Mouse (Mus musculus) hindbrain, embryonic 14.5 days (tissue): ENCODE measurements at regions not wholly inside any gene's neighbourhood (a gene's known extent, or its start where the extent isn't known, plus 50 kb on each side); places are given as distances from the start of the nearest gene placed in this dataset.

Experiments used
- ATAC-seq: fragments of 200-750 bp; cut with Nextera tagmentation; 2 replicates; pipeline ENCODE4 v1.8.0; 2017; ENCODE audit warnings: moderate number of reproducible peaks, mild to moderate bottlenecking, moderate TSS enrichment, moderate library complexity; ENCODE audit not compliant: low FRiP score
- DNase-seq: peaks from one replicate; pipeline ENCODE4 v3.0.0-alpha.2; 2015; ENCODE audit warnings: low spot score
- H3K27ac ChIP-seq: fragments of 300-500 bp; sonication (generic); 2 replicates; pipeline ENCODE4 v1.5.1; 2014; ENCODE audit warnings: mild to moderate bottlenecking, moderate library complexity
- H3K27me3 ChIP-seq: fragments of 300-500 bp; sonication (generic); 2 replicates; pipeline ENCODE4 v1.6.1; 2014; ENCODE audit warnings: mild to moderate bottlenecking, low read length, mixed read lengths; ENCODE audit not compliant: control insufficient read depth, insufficient read depth
- H3K36me3 ChIP-seq: fragments of 300-500 bp; sonication (generic); replicated peaks from 2 replicates; pipeline ENCODE4 v1.6.1; 2014; ENCODE audit not compliant: control insufficient read depth, insufficient read depth
- H3K4me1 ChIP-seq: fragments of 300-500 bp; sonication (generic); replicated peaks from 2 replicates; pipeline ENCODE4 v1.6.1; 2014; ENCODE audit warnings: antibody characterized with exemption, low read length, mixed read lengths; ENCODE audit not compliant: control insufficient read depth, insufficient read depth
- H3K4me2 ChIP-seq: fragments of 300-500 bp; sonication (generic); replicated peaks from 2 replicates; pipeline ENCODE4 v1.6.1; 2014; ENCODE audit warnings: mild to moderate bottlenecking, moderate library complexity
- H3K4me3 ChIP-seq: fragments of 300-500 bp; sonication (generic); replicated peaks from 2 replicates; pipeline ENCODE4 v1.5.1; 2014; ENCODE audit warnings: mild to moderate bottlenecking, low read length
- H3K9ac ChIP-seq: fragments of 300-500 bp; sonication (generic); 2 replicates; pipeline ENCODE4 v1.6.1; 2014
- H3K9me3 ChIP-seq: fragments of 300-500 bp; sonication (generic); 2 replicates; pipeline ENCODE4 v1.6.1; 2016; ENCODE audit warnings: low read length; ENCODE audit not compliant: control insufficient read depth
- WGBS: fragments of 180-500 bp; shearing (Covaris S2); extraction: QIAGEN DNeasy Blood & Tissue Kit; methylation state at CpG from one replicate; pipeline ENCODE4 v1.1.7; 2014; 5-methylcytosine and 5-hydroxymethylcytosine counted together

DNA sequence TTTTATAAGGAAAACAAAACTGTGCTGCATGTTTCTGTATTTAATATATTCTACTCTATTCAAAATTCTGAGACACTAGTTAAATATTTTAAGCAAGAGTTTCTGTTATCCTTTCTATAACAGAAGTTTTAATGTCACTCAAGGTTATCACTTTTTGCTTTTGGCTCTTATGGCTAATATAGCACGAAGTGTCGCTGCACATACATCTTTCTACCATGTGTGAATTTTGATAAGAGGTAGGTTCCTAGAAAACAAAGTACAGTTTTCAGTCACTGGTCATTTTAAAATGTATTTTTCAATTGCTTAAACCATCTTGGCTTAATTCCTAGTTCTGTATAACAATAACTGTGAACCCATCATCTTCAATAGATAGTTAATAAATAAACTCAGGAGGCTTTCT, 129.1 kb upstream of the B430305J03Rik start:
- 98% methylated on average over 2 of the region's 2 CpGs for WGBS
- H3K9ac ChIP-seq = no peak overlapping the region
- no peak overlapping the region for H3K27ac ChIP-seq
- no peaks in the 10 kb centered on the region for H3K36me3 ChIP-seq
- no peaks in the 10 kb centered on the region for H3K27me3 ChIP-seq
- H3K4me1 ChIP-seq = no peaks in the 10 kb centered on the region
- DNase-seq (no peak), ATAC-seq (no peak)
- no peak overlapping the region for H3K4me2 ChIP-seq
- no peaks in the 10 kb centered on the region for H3K9me3 ChIP-seq
- no peak overlapping the region for H3K4me3 ChIP-seq

DNA sequence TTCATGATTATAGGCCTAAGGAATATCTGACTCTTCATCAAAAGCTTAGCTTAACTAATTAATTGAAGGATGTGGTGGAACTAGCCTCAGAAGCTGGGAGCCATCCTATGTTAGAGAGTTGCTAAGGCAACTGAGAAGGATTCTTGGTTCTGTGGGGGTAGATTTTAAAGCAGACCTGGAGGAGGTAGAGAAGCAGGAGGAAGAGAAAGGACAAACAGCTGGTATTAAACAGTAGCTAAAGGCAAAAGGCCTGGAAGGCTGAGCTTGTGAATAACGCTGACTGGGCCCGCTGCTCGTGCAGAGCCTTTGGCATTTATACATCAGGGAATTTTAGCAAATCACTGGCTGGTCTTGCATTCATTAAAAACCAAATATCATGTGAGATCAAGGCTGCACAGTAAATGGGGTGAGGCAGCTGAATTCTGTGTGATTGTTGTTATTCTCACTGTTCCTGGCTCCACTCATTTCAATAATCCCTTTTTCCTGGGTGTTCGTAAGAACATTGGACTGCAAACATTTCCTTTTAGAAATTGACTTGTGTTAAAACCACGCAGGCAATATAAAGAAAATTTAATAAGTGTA, 121.1 kb upstream of the B430305J03Rik start:
- Histone ChIP-seq H3K9ac (no peak overlapping the region), H3K4me3 (no peak overlapping the region), H3K4me1 (0 out of 2 replicates have a peak, but pooled peaks cover 5% of the 10 kb centered on the region), H3K27me3 (no peaks in the 10 kb centered on the region), H3K27ac (no peak overlapping the region), H3K9me3 (no peaks in the 10 kb centered on the region), H3K36me3 (no peaks in the 10 kb centered on the region), H3K4me2 (no peak overlapping the region)
- no peak for DNase-seq
- WGBS = 56% methylated on average over 5 of the region's 5 CpGs
- ATAC-seq = no peak

DNA sequence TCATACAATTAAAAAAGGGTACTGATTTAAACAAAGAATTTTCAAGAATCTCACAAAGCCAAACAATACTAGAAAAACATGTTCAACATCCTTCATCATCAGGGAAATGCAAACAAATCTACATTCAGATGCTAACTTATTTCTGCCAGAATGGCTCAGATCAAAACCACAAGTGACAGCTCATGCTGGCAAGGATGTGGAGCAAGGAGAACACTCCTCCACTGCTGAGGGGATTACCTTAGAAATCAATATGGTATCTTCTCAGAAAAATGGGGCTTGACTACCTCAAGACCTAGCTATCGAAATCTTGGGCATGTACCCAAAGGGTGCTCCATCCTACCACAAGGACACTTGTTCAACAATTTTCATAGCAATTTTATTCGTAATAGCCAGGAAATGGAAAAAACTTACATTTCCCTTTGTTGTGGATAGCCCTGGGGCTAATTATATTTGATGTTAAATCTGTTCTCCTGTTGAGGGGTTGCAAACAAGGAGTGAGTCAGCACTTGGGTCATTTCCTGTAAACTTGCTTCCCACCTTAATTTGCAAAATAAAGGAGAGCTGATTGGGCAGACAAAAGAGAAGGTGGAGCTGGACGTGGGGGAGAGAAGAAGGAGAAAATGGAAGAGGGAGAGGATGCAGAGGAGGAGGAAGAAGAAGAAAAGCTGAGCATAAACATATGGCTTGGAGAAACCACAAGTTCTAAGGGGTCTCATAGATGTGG, 113.3 kb upstream of the B430305J03Rik start:
- no peak for DNase-seq
- Histone ChIP-seq H3K27me3 (no peaks in the 10 kb centered on the region), H3K36me3 (no peaks in the 10 kb centered on the region), H3K9me3 (no peaks in the 10 kb centered on the region), H3K4me1 (no peaks in the 10 kb centered on the region), H3K4me2 (no peak overlapping the region), H3K4me3 (no peak overlapping the region), H3K9ac (no peak overlapping the region), H3K27ac (no peak overlapping the region)
- 67% methylated on average over 3 of the region's 3 CpGs for WGBS
- ATAC-seq = no peak

GRCm38 (mm10) chr3:61475018-61475417, 109.3 kb upstream of the B430305J03Rik start:
- ATAC-seq = no peak
- no peaks in the 10 kb centered on the region for H3K4me1 ChIP-seq
- H3K4me2 ChIP-seq = no peak overlapping the region
- no peak overlapping the region for H3K9ac ChIP-seq
- no peak overlapping the region for H3K4me3 ChIP-seq
- 69% methylated on average over 2 of the region's 2 CpGs for WGBS
- H3K27ac ChIP-seq = no peak overlapping the region
- no peaks in the 10 kb centered on the region for H3K36me3 ChIP-seq
- H3K9me3 ChIP-seq = no peaks in the 10 kb centered on the region
- H3K27me3 ChIP-seq = no peaks in the 10 kb centered on the region
- no peak for DNase-seq

GRCm38 (mm10) chr3:61467158-61467557, 101.4 kb upstream of the B430305J03Rik start:
- ATAC-seq = peak; percentile 62

DNA sequence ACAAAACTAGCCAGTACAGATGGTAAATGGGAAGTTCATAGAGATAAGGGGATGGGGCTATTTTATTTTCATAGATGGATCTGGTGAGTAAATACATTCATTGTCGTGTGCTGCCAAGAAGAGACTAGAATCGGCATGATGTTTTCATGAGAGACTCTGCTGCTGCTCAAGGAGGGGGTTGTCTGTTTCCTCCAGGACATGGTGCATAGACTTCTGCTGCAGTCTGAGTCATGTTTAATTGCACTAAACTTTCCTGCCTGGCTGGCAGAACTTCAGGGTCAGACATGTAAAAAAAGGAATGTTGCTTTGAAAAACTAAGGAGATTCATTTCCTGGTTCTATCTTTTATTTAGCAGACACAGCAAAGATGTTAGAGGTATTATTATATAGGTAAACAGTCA, 100.9 kb upstream of the B430305J03Rik start:
- ATAC-seq = no peak
- Histone ChIP-seq H3K9me3 (no peaks in the 10 kb centered on the region), H3K36me3 (no peaks in the 10 kb centered on the region), H3K4me2 (no peak overlapping the region), H3K27me3 (no peaks in the 10 kb centered on the region), H3K9ac (no peak overlapping the region), H3K4me1 (no peaks in the 10 kb centered on the region), H3K4me3 (no peak overlapping the region), H3K27ac (no peak overlapping the region)
- DNase-seq = no peak
- 82% methylated on average over 2 of the region's 2 CpGs for WGBS

More at GRCm38 (mm10) chr3:61467158-61467557, 101.4 kb upstream of the B430305J03Rik start:
- no peak overlapping the region for H3K4me2 ChIP-seq
- H3K9me3 ChIP-seq = no peaks in the 10 kb centered on the region
- 35% methylated on average over 3 of the region's 3 CpGs for WGBS
- no peak overlapping the region for H3K27ac ChIP-seq
- H3K4me3 ChIP-seq = no peak overlapping the region
- H3K36me3 ChIP-seq = no peaks in the 10 kb centered on the region
- H3K9ac ChIP-seq = no peak overlapping the region
- DNase-seq = peak; percentile 49
- no peaks in the 10 kb centered on the region for H3K27me3 ChIP-seq
- no peaks in the 10 kb centered on the region for H3K4me1 ChIP-seq

GRCm38 (mm10) chr3:61460076-61460475, 94.3 kb upstream of the B430305J03Rik start:
- Histone ChIP-seq H3K27ac (no peak overlapping the region), H3K4me3 (no peak overlapping the region), H3K4me1 (no peaks in the 10 kb centered on the region), H3K9ac (no peak overlapping the region), H3K27me3 (no peaks in the 10 kb centered on the region), H3K4me2 (no peak overlapping the region), H3K9me3 (no peaks in the 10 kb centered on the region), H3K36me3 (no peaks in the 10 kb centered on the region)
- ATAC-seq = no peak
- peak; percentile 12 for DNase-seq

- Histone ChIP-seq H3K9me3 (no peaks in the 10 kb centered on the region), H3K36me3 (no peaks in the 10 kb centered on the region), H3K9ac (no peak overlapping the region), H3K4me2 (no peak overlapping the region), H3K4me3 (no peak overlapping the region), H3K27me3 (no peaks in the 10 kb centered on the region), H3K4me1 (no peaks in the 10 kb centered on the region), H3K27ac (no peak overlapping the region)
- WGBS = 97% methylated on average over 2 of the region's 2 CpGs
- ATAC-seq (no peak), DNase-seq (no peak)
Observed at GRCm38 (mm10) chr3:61456598-61456997, 90.8 kb upstream of the B430305J03Rik start.

- H3K27me3 ChIP-seq = no peaks in the 10 kb centered on the region
- 91% methylated on average over 2 of the region's 2 CpGs for WGBS
- H3K4me3 ChIP-seq = no peak overlapping the region
- ATAC-seq (no peak), DNase-seq (no peak)
- no peaks in the 10 kb centered on the region for H3K36me3 ChIP-seq
- no peak overlapping the region for H3K27ac ChIP-seq
- no peak overlapping the region for H3K9ac ChIP-seq
- no peaks in the 10 kb centered on the region for H3K9me3 ChIP-seq
- no peak overlapping the region for H3K4me2 ChIP-seq
- no peaks in the 10 kb centered on the region for H3K4me1 ChIP-seq
Observed at GRCm38 (mm10) chr3:61442000-61442739, 76.4 kb upstream of the B430305J03Rik start.
